Comparison of ENCODE assay signal across 8 mouse cellular contexts in the genomic region with DNA sequence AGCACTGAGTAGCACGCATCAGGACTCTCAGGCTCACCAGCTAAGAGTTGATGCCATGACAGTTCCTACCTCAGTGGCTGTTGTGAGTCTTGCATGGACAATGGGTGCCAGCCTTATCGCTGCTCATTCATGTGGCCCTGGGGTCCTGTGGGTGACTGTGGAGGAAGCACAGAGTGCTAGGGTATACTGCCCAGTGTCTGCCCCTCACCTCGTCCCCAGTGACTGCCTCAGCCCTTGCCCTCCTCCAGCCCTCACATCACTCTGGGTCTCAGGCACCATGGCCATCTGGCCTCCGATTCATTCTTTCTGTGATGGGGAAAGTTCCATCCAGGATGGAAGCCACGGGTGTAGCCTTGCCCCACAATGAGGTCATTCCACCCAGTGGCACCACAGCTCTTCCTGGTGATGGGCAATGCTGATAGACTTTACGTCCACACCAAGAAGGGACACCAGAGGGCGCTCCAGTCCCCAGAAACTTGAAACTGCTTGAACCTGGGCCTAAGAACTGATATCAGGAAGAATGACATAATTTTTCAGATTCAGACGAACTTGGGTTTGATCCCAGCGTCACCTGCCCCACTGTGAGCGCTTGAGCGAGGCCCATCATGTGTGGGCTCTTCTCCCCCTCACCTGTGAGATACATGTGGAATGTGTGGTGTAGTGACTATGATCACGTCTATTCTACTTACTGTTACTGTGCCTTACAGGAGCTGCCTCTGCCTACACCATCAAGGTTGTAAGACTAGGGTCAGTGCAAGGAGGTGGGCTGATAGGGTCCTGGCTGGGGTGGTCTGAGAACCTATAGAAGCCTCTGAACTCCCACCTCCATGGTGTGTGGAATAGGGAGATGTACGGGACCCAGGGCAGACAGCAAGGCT. TPM values are rescaled to one million over a fixed set of nuclear protein-coding genes. Genes with fewer than 3 reads are reported as not detected.
DNase-seq lines count a peak whose midpoint lies in the region; ATAC-seq and TF ChIP-seq lines count a peak whose summit lies in the region.

No protein-coding gene starts in this region.

- TF ChIP-seq CTCF in liver, postnatal 0 days (IDR thresholded peaks at IDR 0.05; ENCODE audit: low read depth): peak; percentile 89

- no peaks in the 10 kb centered on the region for H3K9me3 ChIP-seq in heart, embryonic 15.5 days (replicated peaks)
- H3K9me3 ChIP-seq in liver, postnatal 0 days (ENCODE audit: low read length): no peaks in the 10 kb centered on the region
- H3K9me3 ChIP-seq in neural tube, embryonic 15.5 days (replicated peaks): no peaks in the 10 kb centered on the region

- H3K4me3 ChIP-seq in heart, embryonic 15.5 days: no peak overlapping the region
- no peak overlapping the region for H3K4me3 ChIP-seq in liver, postnatal 0 days (ENCODE audit: low read depth, low read length)
- H3K4me3 ChIP-seq in neural tube, embryonic 15.5 days (replicated peaks): no peak overlapping the region

- peaks cover 24% of the 10 kb centered on the region for H3K4me1 ChIP-seq in heart, embryonic 15.5 days (replicated peaks)
- no peaks in the 10 kb centered on the region for H3K4me1 ChIP-seq in liver, postnatal 0 days (ENCODE audit: insufficient read depth)
- H3K4me1 ChIP-seq in neural tube, embryonic 15.5 days: no peaks in the 10 kb centered on the region

- H3K27me3 ChIP-seq in heart, embryonic 15.5 days: no peaks in the 10 kb centered on the region
- no peaks in the 10 kb centered on the region for H3K27me3 ChIP-seq in liver, postnatal 0 days (ENCODE audit: insufficient read depth, low read length)
- H3K27me3 ChIP-seq in neural tube, embryonic 15.5 days (replicated peaks): peaks cover 1% of the 10 kb centered on the region

- DNase-seq in CD4-positive, CD25-positive, alpha-beta regulatory T cell, adult 2 months (ENCODE audit: low read depth, low spot score): peak; percentile 86
- DNase-seq in adrenal gland, postnatal 25 days: peak; percentile 76
- peak; percentile 68 for DNase-seq in embryo, embryonic 9.5 days (ENCODE audit: extremely low spot score)
- peak; percentile 88 for DNase-seq in kidney, postnatal 10 days
- DNase-seq in liver, postnatal 0 days: peak; percentile 86
- DNase-seq in testis, postnatal 14 days (ENCODE audit: low spot score): peak; percentile 30

- 41% methylated on average over 13 of the region's 13 CpGs for WGBS in heart, embryonic 15.5 days
- 42% methylated on average over 13 of the region's 13 CpGs for WGBS in liver, postnatal 0 days (ENCODE audit: insufficient replicate concordance)
- WGBS in neural tube, embryonic 15.5 days: 45% methylated on average over 13 of the region's 13 CpGs

- no peak overlapping the region for H3K9ac ChIP-seq in heart, embryonic 15.5 days
- no peak overlapping the region for H3K9ac ChIP-seq in liver, postnatal 0 days (replicated peaks)
- no peak overlapping the region for H3K9ac ChIP-seq in neural tube, embryonic 15.5 days (replicated peaks)

- 0 out of 2 replicates have a peak, but pooled peaks have one; percentile 20 for ATAC-seq in heart, embryonic 15.5 days (replicated peaks; ENCODE audit: insufficient number of reproducible peaks, insufficient read depth, low FRiP score, low read depth)
- ATAC-seq in liver, postnatal 0 days: peak; percentile 56
- peak; percentile 56; the same call in 1 of the 2 replicates for ATAC-seq in neural tube, embryonic 15.5 days (ENCODE audit: low FRiP score)

- peaks cover 43% of the 10 kb centered on the region for H3K36me3 ChIP-seq in heart, embryonic 15.5 days
- H3K36me3 ChIP-seq in liver, postnatal 0 days (replicated peaks; ENCODE audit: insufficient read depth, low read length): peaks cover 8% of the 10 kb centered on the region; the same call in 1 of the 2 replicates
- H3K36me3 ChIP-seq in neural tube, embryonic 15.5 days: no peaks in the 10 kb centered on the region

- TF ChIP-seq EP300 in liver, postnatal 0 days (IDR thresholded peaks at IDR 0.05; ENCODE audit: low read depth): no peak

- no peak overlapping the region for H3K27ac ChIP-seq in heart, embryonic 15.5 days
- no peak overlapping the region for H3K27ac ChIP-seq in liver, postnatal 0 days (ENCODE audit: low read depth)
- no peak overlapping the region for H3K27ac ChIP-seq in neural tube, embryonic 15.5 days (replicated peaks)

- H3K4me2 ChIP-seq in heart, embryonic 15.5 days: no peak overlapping the region
- no peak overlapping the region for H3K4me2 ChIP-seq in liver, postnatal 0 days (ENCODE audit: low read depth, low read length)
- no peak overlapping the region for H3K4me2 ChIP-seq in neural tube, embryonic 15.5 days

RNA-seq across cellular contexts. Expression of gene Gsn, which starts 32.8 kb away (rescaled TPM):
- total RNA-seq in adrenal gland, postnatal 25 days (2021): 181 and 185 TPM in 2 replicates
- 321 and 325 TPM in 2 replicates for polyA plus RNA-seq in heart, embryonic 15.5 days (2015; fragmentation: Nextera tagmentation; extraction: Ambion mirVana)
- 56.1 and 59.7 TPM in 2 replicates for polyA plus RNA-seq in liver, postnatal 0 days (2015; fragmentation: Nextera tagmentation; extraction: Ambion mirVana)
- 38.4 and 59.2 TPM in 2 replicates for polyA plus RNA-seq in neural tube, embryonic 15.5 days (2015; fragmentation: Nextera tagmentation; extraction: Ambion mirVana)

RNA-seq across cellular contexts. Expression of gene Stom, which starts 47.8 kb away (rescaled TPM):
- 42.9 and 45.4 TPM in 2 replicates for total RNA-seq in adrenal gland, postnatal 25 days (2021)
- 52.2 and 65.6 TPM in 2 replicates for polyA plus RNA-seq in heart, embryonic 15.5 days (2015; fragmentation: Nextera tagmentation; extraction: Ambion mirVana)
- polyA plus RNA-seq in liver, postnatal 0 days (2015; fragmentation: Nextera tagmentation; extraction: Ambion mirVana): 77.1 and 86.3 TPM in 2 replicates
- polyA plus RNA-seq in neural tube, embryonic 15.5 days (2015; fragmentation: Nextera tagmentation; extraction: Ambion mirVana): 17.6 and 27.4 TPM in 2 replicates

Comparison
In these comparisons a context has a peak if more than half of its experiments do, and no peak if none do; other contexts are left out.
1. DNase-seq: peak in every context shown above with its lines; median percentile 88 in kidney, postnatal 10 days; 86 in CD4-positive, CD25-positive, alpha-beta regulatory T cell, adult 2 months; 86 in liver, postnatal 0 days; 76 in adrenal gland, postnatal 25 days; 68 in embryo, embryonic 9.5 days; 30 in testis, postnatal 14 days.